Comparison of ENCODE assay signal across 19 mouse cellular contexts in the genomic region with DNA sequence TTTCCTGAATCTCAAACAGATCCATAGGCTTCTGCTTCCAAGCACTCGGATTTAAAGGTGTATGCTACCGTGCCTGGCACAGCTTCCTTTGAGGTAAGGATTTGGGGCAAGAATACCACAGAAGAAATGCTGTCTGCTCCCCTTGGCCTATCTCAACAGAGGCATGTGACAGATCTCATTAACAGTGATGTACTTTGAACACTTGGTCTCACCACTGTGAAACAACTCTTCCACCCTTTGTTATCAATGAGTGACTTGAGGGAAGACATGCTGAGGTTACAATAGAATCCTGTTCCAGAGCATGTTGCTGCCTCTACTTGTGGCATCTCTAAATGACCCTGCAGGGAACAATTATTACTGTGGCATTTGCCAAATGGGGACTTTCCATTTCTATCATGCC.
"Had no signal": no experiment of that assay in that cellular context is flagged by ENCODE, and none has a peak within 500 bp of the region (broad histone marks: within the 10 kb centered on the region; RNA-seq: fewer than 3 reads in every experiment).

No protein-coding gene starts in this region.

- H3K36me3 ChIP-seq: liver, embryonic 13.5 days; liver, embryonic 15.5 days; lung, embryonic 15.5 days; midbrain, embryonic 12.5 days; neural tube, embryonic 12.5 days had no signal

- H3K27me3 ChIP-seq: liver, embryonic 13.5 days; liver, embryonic 15.5 days; lung, embryonic 15.5 days; midbrain, embryonic 12.5 days; neural tube, embryonic 12.5 days had no signal

- H3K4me3 ChIP-seq: liver, embryonic 13.5 days; liver, embryonic 15.5 days; lung, embryonic 15.5 days; megakaryocyte, embryonic 14.5 days; midbrain, embryonic 12.5 days; neural tube, embryonic 12.5 days had no signal

- H3K4me1 ChIP-seq: liver, embryonic 13.5 days; lung, embryonic 15.5 days; midbrain, embryonic 12.5 days; neural tube, embryonic 12.5 days had no signal

- H3K27ac ChIP-seq: liver, embryonic 13.5 days; liver, embryonic 15.5 days; lung, embryonic 15.5 days; macrophage; midbrain, embryonic 12.5 days; neural tube, embryonic 12.5 days had no signal

- H3K4me2 ChIP-seq: liver, embryonic 13.5 days; liver, embryonic 15.5 days; lung, embryonic 15.5 days; midbrain, embryonic 12.5 days; neural tube, embryonic 12.5 days had no signal

- H3K9ac ChIP-seq: liver, embryonic 13.5 days; liver, embryonic 15.5 days; liver, postnatal 0 days; lung, embryonic 15.5 days; midbrain, embryonic 12.5 days; neural tube, embryonic 12.5 days had no signal

- H3K9me3 ChIP-seq: liver, embryonic 13.5 days; liver, embryonic 15.5 days; lung, embryonic 15.5 days; megakaryocyte, embryonic 14.5 days; midbrain, embryonic 12.5 days; neural tube, embryonic 12.5 days had no signal

- ATAC-seq: liver, postnatal 0 days; lung, postnatal 0 days had no signal

- DNase-seq: liver, embryonic 13.5 days; liver, postnatal 0 days; lung, adult 2 months; lung, postnatal 14 days; lung, postnatal 36 days; midbrain, embryonic 14.5 days; right cerebral cortex, postnatal 25 days; right cerebral cortex, postnatal 4 days; spleen, adult 18-20 months; thymus, adult 2 months; thymus, postnatal 25 days; thymus, postnatal 4 days had no signal
